9 mouse cellular contexts compared by ENCODE assay signal in the genomic region with DNA sequence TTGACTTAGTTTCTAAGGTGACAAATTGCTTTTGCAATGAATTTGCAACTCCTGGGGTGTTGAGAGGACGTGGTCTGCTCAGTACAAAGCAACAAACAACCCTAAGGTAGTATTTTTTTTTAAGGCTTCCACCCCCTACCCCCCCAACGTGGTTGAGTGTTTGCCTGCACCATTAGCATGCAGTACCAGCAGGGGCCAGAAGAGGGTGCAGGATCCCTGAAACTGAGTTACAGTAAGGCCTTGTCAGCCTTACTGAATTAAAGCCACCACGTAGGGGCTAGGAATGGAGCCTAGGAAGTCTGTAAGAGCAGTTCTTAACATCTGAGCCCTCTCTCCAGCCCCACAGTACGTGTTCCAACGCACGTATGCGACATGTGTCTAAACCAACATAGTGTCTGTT. TPM values are rescaled to one million over a fixed set of nuclear protein-coding genes. Genes with fewer than 3 reads are reported as not detected.
DNase-seq lines count a peak whose midpoint lies in the region; ATAC-seq lines count a peak whose summit lies in the region.
"Had no signal": no experiment of that assay in that cellular context is flagged by ENCODE, and none has a peak within 500 bp of the region (broad histone marks: within the 10 kb centered on the region; RNA-seq: fewer than 3 reads in every experiment).

No protein-coding gene starts in this region.

- no peak overlapping the region for H3K27ac ChIP-seq in hindbrain, embryonic 10.5 days
- no peak overlapping the region for H3K27ac ChIP-seq in hindbrain, embryonic 16.5 days (ENCODE audit: low read depth, low read length)
- H3K27ac ChIP-seq: heart, embryonic 13.5 days had no signal

- no peak for ATAC-seq in hindbrain, embryonic 16.5 days
- ATAC-seq in neutrophil, adult 5-6 weeks (ENCODE audit: extremely low read depth, insufficient number of reproducible peaks, low FRiP score, poor library complexity, severe bottlenecking): peak; percentile 69; the same call in 1 of the 2 replicates

- no peak overlapping the region for H3K4me3 ChIP-seq in hindbrain, embryonic 10.5 days
- no peak overlapping the region for H3K4me3 ChIP-seq in hindbrain, embryonic 16.5 days (ENCODE audit: low read length)
- H3K4me3 ChIP-seq: heart, embryonic 13.5 days had no signal

- H3K9me3 ChIP-seq in hindbrain, embryonic 10.5 days: no peaks in the 10 kb centered on the region
- no peaks in the 10 kb centered on the region for H3K9me3 ChIP-seq in hindbrain, embryonic 16.5 days (ENCODE audit: control insufficient read depth, low read length)
- H3K9me3 ChIP-seq: heart, embryonic 13.5 days had no signal

- 25% methylated on average over 7 of the region's 7 CpGs for WGBS in hindbrain, embryonic 10.5 days
- WGBS in hindbrain, embryonic 16.5 days: 26% methylated on average over 7 of the region's 7 CpGs

- H3K4me1 ChIP-seq in hindbrain, embryonic 10.5 days (replicated peaks): peaks cover 6% of the 10 kb centered on the region; the same call in 1 of the 2 replicates
- no peaks in the 10 kb centered on the region for H3K4me1 ChIP-seq in hindbrain, embryonic 16.5 days (ENCODE audit: control insufficient read depth, insufficient read depth, low read depth, low read length)
- H3K4me1 ChIP-seq: heart, embryonic 13.5 days had no signal

- DNase-seq in hindbrain, embryonic 10.5 days (ENCODE audit: low spot score): peak; percentile 67
- DNase-seq in 3T3-L1 (ENCODE audit: low read depth, low spot score): peak; percentile 52
- DNase-seq in CD4-positive, CD25-positive, alpha-beta regulatory T cell, adult 2 months (ENCODE audit: low read depth, low spot score): peak; percentile 79
- DNase-seq in c-Kit-negative CD71-positive TER-119-positive erythroid progenitor cells, embryonic 14.5 days (ENCODE audit: low read depth, low spot score): peak; percentile 36
- DNase-seq in kidney, postnatal 10 days: peak; percentile 69
- no peak for DNase-seq in gastrocnemius, adult 8-10 months (ENCODE audit: low spot score in 2 of 2)

- H3K9ac ChIP-seq in hindbrain, embryonic 16.5 days (ENCODE audit: low read depth, low read length): no peak overlapping the region
- H3K9ac ChIP-seq: heart, embryonic 13.5 days had no signal

- no peaks in the 10 kb centered on the region for H3K36me3 ChIP-seq in hindbrain, embryonic 10.5 days
- no peaks in the 10 kb centered on the region for H3K36me3 ChIP-seq in hindbrain, embryonic 16.5 days (ENCODE audit: control insufficient read depth, insufficient read depth, low read length)
- H3K36me3 ChIP-seq: heart, embryonic 13.5 days had no signal

- H3K27me3 ChIP-seq in hindbrain, embryonic 10.5 days (ENCODE audit: insufficient read depth, poor library complexity, severe bottlenecking): no peaks in the 10 kb centered on the region
- H3K27me3 ChIP-seq in hindbrain, embryonic 16.5 days (replicated peaks; ENCODE audit: control insufficient read depth, insufficient read depth, low read length): no peaks in the 10 kb centered on the region

- H3K4me2 ChIP-seq in hindbrain, embryonic 16.5 days (ENCODE audit: low read length): no peak overlapping the region
- H3K4me2 ChIP-seq: heart, embryonic 13.5 days had no signal

RNA-seq across cellular contexts. Expression of a gene that starts 3.5 kb away (rescaled TPM):
- 0.21 TPM in 1 of 2 replicates, not detected in the other for polyA plus RNA-seq in hindbrain, embryonic 10.5 days (2016; fragmentation: Nextera tagmentation; extraction: Ambion mirVana)
- 1.8 and 1.9 TPM in 2 replicates for polyA plus RNA-seq in hindbrain, embryonic 16.5 days (2015; fragmentation: Nextera tagmentation; extraction: Ambion mirVana)
- not detected in 2 replicates for total RNA-seq in neutrophil, adult 5-6 weeks (2017)
- not detected for total RNA-seq in gastrocnemius, adult 8-10 months (2022)
- polyA plus RNA-seq: heart, embryonic 13.5 days had no signal

RNA-seq across cellular contexts. Expression of a gene that starts 29.8 kb away (rescaled TPM):
- polyA plus RNA-seq in hindbrain, embryonic 10.5 days (2016; fragmentation: Nextera tagmentation; extraction: Ambion mirVana): 0.24 TPM in 1 of 2 replicates, not detected in the other
- 0.75 and 1.2 TPM in 2 replicates for polyA plus RNA-seq in hindbrain, embryonic 16.5 days (2015; fragmentation: Nextera tagmentation; extraction: Ambion mirVana)
- not detected in 2 replicates for total RNA-seq in neutrophil, adult 5-6 weeks (2017)
- total RNA-seq in gastrocnemius, adult 8-10 months (2022): 1 to 10 TPM; 2.5 to 4.3 (median 3.4) TPM

RNA-seq across cellular contexts. Expression of a gene that starts 30.2 kb away (rescaled TPM):
- 191 and 216 TPM in 2 replicates for polyA plus RNA-seq in hindbrain, embryonic 10.5 days (2016; fragmentation: Nextera tagmentation; extraction: Ambion mirVana)
- polyA plus RNA-seq in hindbrain, embryonic 16.5 days (2015; fragmentation: Nextera tagmentation; extraction: Ambion mirVana): 19.6 and 26.6 TPM in 2 replicates
- total RNA-seq in neutrophil, adult 5-6 weeks (2017): 0.49 and 0.81 TPM in 2 replicates
- total RNA-seq in gastrocnemius, adult 8-10 months (2022): under 1 TPM in 1 of 4 experiments, not detected in 3; 0.13 TPM

RNA-seq across cellular contexts. Expression of a gene that starts 56.6 kb away (rescaled TPM):
- 130 and 137 TPM in 2 replicates for polyA plus RNA-seq in hindbrain, embryonic 10.5 days (2016; fragmentation: Nextera tagmentation; extraction: Ambion mirVana)
- 165 and 167 TPM in 2 replicates for polyA plus RNA-seq in hindbrain, embryonic 16.5 days (2015; fragmentation: Nextera tagmentation; extraction: Ambion mirVana)
- total RNA-seq in neutrophil, adult 5-6 weeks (2017): 83.0 and 88.3 TPM in 2 replicates
- total RNA-seq in gastrocnemius, adult 8-10 months (2022): 10 to 100 TPM; 16.2 to 18.3 (median 17.6) TPM

RNA-seq across cellular contexts. Expression of a gene that starts 56.7 kb away (rescaled TPM):
- polyA plus RNA-seq in hindbrain, embryonic 10.5 days (2016; fragmentation: Nextera tagmentation; extraction: Ambion mirVana): 18.9 and 21.7 TPM in 2 replicates
- polyA plus RNA-seq in hindbrain, embryonic 16.5 days (2015; fragmentation: Nextera tagmentation; extraction: Ambion mirVana): 3.8 and 5.3 TPM in 2 replicates
- 6.2 and 7.1 TPM in 2 replicates for total RNA-seq in neutrophil, adult 5-6 weeks (2017)
- total RNA-seq in gastrocnemius, adult 8-10 months (2022): 1 to 10 TPM in 1 of 4 experiments, under 1 TPM in 3; 0.24 to 1.2 (median 0.42) TPM

Comparison
In these comparisons a context has a peak if more than half of its experiments do, and no peak if none do; other contexts are left out.
1. DNase-seq: peak in hindbrain, embryonic 10.5 days (single experiment), 3T3-L1 (single experiment), CD4-positive, CD25-positive, alpha-beta regulatory T cell, adult 2 months (single experiment), c-Kit-negative CD71-positive TER-119-positive erythroid progenitor cells, embryonic 14.5 days (single experiment) and kidney, postnatal 10 days (single experiment); none in gastrocnemius, adult 8-10 months (0 of 2).